Mouse (Mus musculus): ENCODE data around the gene Cep295nl. TPM values are rescaled to one million over a fixed set of nuclear protein-coding genes. Genes with fewer than 3 reads are reported as not detected.

The Cep295nl gene
- polyA plus RNA-seq, 1 experiment from 2014 or later, result 0.38 TPM

DNA sequence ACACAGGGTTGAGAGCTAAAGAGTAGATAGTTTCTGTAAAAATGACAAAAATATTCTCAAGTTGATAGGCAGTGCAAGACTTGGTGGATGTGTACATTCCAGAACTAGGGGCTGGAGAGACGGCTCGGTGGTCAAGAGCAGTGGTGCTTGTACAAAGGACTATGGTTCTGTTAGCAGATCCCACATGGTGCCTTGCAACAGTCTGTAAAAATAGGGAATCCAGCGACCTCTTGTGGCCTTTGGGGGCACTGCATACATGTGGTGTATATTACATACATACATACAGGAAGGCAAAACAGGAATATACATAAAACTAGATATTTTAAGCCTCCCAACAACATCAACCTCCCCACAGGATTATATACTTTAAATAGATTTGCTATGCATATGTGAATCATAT, 26.0 kb upstream of the Cep295nl start:
- Histone ChIP-seq H3K4me3 (no peak overlapping the region), H3K9me3 (no peaks in the 10 kb centered on the region), H3K27ac (no peak overlapping the region), H3K36me3 (no peaks in the 10 kb centered on the region), H3K27me3 (ENCODE audit: insufficient read depth, poor library complexity, severe bottlenecking) (peaks cover 19% of the 10 kb centered on the region), H3K4me1 (peaks cover 34% of the 10 kb centered on the region)
- WGBS, result 62% methylated on average over 3 of the region's 3 CpGs
- DNase-seq (ENCODE audit: low spot score), result no peak

DNA sequence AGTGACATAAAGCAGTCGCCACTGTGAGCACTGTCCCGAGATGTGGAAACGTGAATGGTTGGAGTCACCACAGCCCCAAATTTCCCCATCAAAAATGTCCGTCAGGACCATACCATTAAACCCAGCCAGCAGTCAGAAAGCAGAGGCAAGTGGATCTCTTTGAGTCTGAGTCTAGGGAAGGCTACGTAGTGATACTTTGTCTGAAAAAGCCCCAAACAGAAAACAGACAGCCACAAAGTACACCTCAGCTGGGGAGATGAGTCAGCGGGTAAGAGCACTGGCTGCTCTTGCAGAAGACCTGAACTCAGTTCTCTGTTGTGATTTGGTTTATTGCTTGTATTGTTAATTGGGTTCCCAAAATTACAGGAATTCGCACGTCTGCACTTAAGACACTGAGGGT, 24.3 kb upstream of the Cep295nl start:
- peak overlapping the region; percentile 87 for H3K27ac ChIP-seq
- no peak overlapping the region for H3K4me3 ChIP-seq
- DNase-seq (ENCODE audit: low spot score), result no peak
- H3K4me1 ChIP-seq, result peaks cover 51% of the 10 kb centered on the region
- H3K36me3 ChIP-seq, result no peaks in the 10 kb centered on the region
- H3K9me3 ChIP-seq, result no peaks in the 10 kb centered on the region
- 61% methylated on average over 8 of the region's 8 CpGs for WGBS
- H3K27me3 ChIP-seq (ENCODE audit: insufficient read depth, poor library complexity, severe bottlenecking), result peaks cover 19% of the 10 kb centered on the region

DNA sequence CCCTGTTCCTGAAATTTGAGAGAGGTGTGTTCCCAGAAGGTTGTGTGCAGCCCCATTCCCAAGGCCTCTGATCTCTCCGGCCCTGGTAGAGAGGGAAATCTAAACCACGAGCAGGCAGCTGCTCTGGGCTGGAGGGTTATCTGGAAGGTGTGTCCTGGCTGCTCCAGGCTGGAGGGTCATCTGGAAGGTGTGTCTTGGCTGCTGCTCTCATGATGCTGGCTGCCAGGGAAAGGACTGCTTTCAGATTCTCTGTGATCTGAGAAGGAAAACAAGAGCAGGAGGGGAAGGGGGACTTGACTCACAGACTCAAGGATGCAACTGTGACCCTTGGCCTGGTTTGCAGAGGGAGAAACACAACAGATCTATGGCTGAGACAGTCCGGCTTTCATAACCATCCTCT, 23.8 kb upstream of the Cep295nl start:
- H3K27me3 ChIP-seq (ENCODE audit: insufficient read depth, poor library complexity, severe bottlenecking), result peaks cover 15% of the 10 kb centered on the region
- peaks cover 52% of the 10 kb centered on the region for H3K4me1 ChIP-seq
- H3K27ac ChIP-seq, result peak overlapping the region; percentile 87
- H3K4me3 ChIP-seq, result no peak overlapping the region
- no peaks in the 10 kb centered on the region for H3K36me3 ChIP-seq
- 27% methylated on average over 3 of the region's 3 CpGs for WGBS
- H3K9me3 ChIP-seq, result no peaks in the 10 kb centered on the region
- no peak for DNase-seq (ENCODE audit: low spot score)

DNA sequence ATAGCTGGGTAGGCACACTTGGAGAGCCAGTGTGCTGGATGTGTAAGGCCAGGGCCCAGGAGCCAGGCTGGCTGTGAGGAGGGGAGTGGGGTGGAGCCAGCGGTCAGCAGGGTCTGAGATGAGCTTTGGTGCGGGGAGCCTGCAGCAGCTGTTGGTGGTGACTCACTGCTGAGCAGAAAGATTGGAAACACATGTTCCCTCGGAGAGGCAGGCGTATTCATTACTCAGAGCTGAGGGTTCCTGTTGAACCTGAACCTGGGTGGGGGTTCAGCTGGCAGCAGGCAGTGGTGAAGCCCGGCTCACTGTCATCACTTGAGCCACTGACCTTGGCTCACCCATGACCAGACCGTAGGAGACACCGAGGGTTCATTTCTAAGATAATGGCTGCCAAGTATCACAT, 22.9 kb upstream of the Cep295nl start:
- H3K27ac ChIP-seq, result peak overlapping the region; percentile 87
- 47% methylated on average over 7 of the region's 7 CpGs for WGBS
- no peak overlapping the region for H3K4me3 ChIP-seq

DNA sequence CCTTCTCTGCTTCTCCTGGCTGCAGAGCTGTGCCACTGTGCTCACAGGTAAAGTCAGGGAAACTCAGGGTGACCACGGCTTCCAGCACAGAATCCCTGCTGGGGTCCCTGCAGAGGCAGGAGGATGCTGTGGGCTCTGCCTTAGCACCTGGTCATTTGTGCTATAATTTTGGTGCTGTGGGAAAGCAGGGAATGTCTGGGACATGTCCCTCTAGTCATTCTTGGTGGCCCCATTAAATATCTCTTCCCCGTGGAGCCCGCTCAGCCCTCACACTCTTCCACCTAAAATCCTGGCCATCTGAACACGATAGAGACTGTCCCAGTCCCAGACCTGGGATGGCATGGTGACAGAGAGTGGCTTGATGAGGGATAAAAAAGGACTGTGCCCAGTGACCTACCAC, 21.7 kb upstream of the Cep295nl start:
- Histone ChIP-seq H3K27ac (peak overlapping the region; percentile 87), H3K4me3 (no peak overlapping the region), H3K4me1 (peaks cover 63% of the 10 kb centered on the region), H3K36me3 (no peaks in the 10 kb centered on the region), H3K27me3 (ENCODE audit: insufficient read depth, poor library complexity, severe bottlenecking) (0 out of 2 replicates have a peak, but pooled peaks cover 3% of the 10 kb centered on the region), H3K9me3 (no peaks in the 10 kb centered on the region)
- no peak for DNase-seq (ENCODE audit: low spot score)
- WGBS, result 74% methylated on average over 4 of the region's 4 CpGs

More for the DNA sequence above, 22.9 kb upstream of the Cep295nl start:
- H3K27me3 ChIP-seq (ENCODE audit: insufficient read depth, poor library complexity, severe bottlenecking), result peaks cover 10% of the 10 kb centered on the region; the same call in 1 of the 2 replicates
- H3K36me3 ChIP-seq, result no peaks in the 10 kb centered on the region
- no peaks in the 10 kb centered on the region for H3K9me3 ChIP-seq
- H3K4me1 ChIP-seq, result peaks cover 61% of the 10 kb centered on the region
- DNase-seq (ENCODE audit: low spot score), result peak; percentile 81

DNA sequence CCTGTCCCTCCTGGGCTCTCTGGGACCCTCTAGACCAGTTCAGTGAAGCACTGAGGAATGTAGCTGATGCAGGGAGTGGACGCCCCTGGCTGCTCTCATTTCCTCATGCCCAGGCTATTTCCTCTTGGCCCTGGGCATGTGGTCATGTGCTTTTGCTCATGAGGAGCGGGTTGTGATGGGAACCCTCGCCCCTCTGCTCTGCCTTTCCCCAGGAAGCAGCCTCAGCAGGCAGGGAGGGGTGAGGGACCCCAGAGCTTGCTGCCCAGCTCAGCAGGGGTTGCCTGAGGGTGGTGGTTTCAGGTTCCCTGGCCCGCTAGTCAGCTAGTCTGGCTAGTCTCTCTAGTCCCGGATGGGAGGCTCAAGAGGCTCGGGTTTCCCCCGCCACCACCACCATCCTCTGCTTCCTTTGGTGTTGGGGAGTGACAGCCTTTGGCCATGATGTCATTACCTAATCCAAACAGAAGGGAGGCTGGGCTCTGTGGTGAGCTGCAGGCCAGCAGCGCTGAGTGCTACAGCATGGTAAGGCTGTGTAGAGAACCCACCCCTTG, 20.7 kb upstream of the Cep295nl start:
- WGBS, result under 1% methylated on average over 8 of the region's 8 CpGs
- Histone ChIP-seq H3K4me3 (peak overlapping the region; percentile 37), H3K36me3 (no peaks in the 10 kb centered on the region), H3K27ac (peak overlapping the region; percentile 87), H3K9me3 (no peaks in the 10 kb centered on the region), H3K27me3 (ENCODE audit: insufficient read depth, poor library complexity, severe bottlenecking) (0 out of 2 replicates have a peak, but pooled peaks cover 3% of the 10 kb centered on the region), H3K4me1 (peaks cover 66% of the 10 kb centered on the region)
- DNase-seq (ENCODE audit: low spot score), result peak; percentile 85

DNA sequence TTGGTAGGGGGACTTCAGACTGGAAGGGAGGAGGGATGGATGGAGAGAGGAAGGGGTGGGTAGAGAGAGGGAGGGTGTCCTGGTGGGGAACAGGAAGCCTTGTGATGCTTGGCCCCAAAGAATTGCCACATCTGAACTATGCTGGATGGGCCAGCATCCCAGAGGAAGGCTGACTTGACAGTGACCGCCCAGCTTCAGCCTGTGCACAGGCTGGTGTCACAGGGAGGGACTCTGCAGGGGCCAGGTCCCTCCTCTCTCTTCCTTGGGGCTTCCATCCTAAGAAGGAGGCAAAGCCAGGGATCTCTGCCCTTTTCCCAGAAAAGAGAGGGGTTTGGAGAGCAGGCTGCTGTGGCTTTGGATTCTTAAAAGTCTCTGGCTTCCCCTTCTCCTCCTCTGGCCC, 20.2 kb upstream of the Cep295nl start:
- WGBS, result 43% methylated on average over 1 of the region's 1 CpGs
- H3K9me3 ChIP-seq, result no peaks in the 10 kb centered on the region
- peak overlapping the region; percentile 87 for H3K27ac ChIP-seq
- H3K27me3 ChIP-seq (ENCODE audit: insufficient read depth, poor library complexity, severe bottlenecking), result 0 out of 2 replicates have a peak, but pooled peaks cover 3% of the 10 kb centered on the region
- no peak for DNase-seq (ENCODE audit: low spot score)
- H3K4me3 ChIP-seq, result peak overlapping the region; percentile 37; the same call in 1 of the 2 replicates
- H3K36me3 ChIP-seq, result no peaks in the 10 kb centered on the region
- H3K4me1 ChIP-seq, result peaks cover 66% of the 10 kb centered on the region

DNA sequence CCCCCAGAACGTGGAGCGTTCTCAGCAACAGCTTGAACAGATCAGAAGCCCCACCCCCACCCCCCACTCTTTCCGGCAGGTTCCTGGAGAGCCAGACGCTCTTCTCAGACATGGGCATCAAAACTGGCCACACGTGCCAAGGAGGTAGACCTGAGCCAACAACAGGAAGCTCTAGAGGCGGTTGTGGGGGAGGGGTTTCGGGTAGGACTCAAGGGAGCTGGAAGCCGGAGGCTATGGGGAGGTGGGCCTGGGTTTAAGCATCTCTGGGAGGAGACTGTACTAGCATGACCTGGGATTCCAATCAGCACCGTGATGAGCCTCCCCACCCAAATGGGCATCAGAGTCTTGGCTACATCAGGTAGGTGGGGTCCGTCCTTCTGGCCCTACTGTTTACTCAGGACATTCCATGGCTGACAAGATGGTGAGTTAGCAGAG, 18.6 kb upstream of the Cep295nl start:
- Histone ChIP-seq H3K9me3 (no peaks in the 10 kb centered on the region), H3K27ac (0 out of 2 replicates have a peak overlapping the region, but pooled peaks have one; percentile 16), H3K27me3 (ENCODE audit: insufficient read depth, poor library complexity, severe bottlenecking) (no peaks in the 10 kb centered on the region; the same call in 1 of the 2 replicates), H3K4me3 (no peak overlapping the region), H3K36me3 (no peaks in the 10 kb centered on the region), H3K4me1 (peaks cover 62% of the 10 kb centered on the region)
- WGBS, result 51% methylated on average over 10 of the region's 10 CpGs
- DNase-seq (ENCODE audit: low spot score), result no peak

DNA sequence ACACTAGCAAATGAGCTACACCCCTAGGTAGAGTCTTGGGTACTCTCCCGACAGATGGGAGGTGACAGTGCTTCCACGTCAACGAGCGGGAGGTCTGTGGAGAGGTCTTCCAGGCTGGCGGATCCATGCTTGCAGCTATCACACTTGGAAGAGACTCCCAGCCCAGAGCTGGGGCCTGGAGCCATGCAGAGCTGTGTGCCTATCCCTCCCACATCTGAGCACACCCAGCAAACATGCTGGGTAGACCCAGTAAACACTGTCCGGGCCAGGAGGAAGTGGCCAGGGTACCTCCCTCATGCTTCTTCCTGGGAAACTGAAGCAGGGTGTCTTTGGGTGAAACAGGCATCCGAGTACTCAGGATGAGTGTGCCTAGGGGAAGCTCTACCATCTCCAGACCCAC, 18.2 kb upstream of the Cep295nl start:
- Histone ChIP-seq H3K36me3 (no peaks in the 10 kb centered on the region), H3K4me1 (peaks cover 62% of the 10 kb centered on the region), H3K9me3 (no peaks in the 10 kb centered on the region), H3K27ac (0 out of 2 replicates have a peak overlapping the region, but pooled peaks have one; percentile 16), H3K4me3 (no peak overlapping the region), H3K27me3 (ENCODE audit: insufficient read depth, poor library complexity, severe bottlenecking) (no peaks in the 10 kb centered on the region; the same call in 1 of the 2 replicates)
- WGBS, result 59% methylated on average over 7 of the region's 7 CpGs
- no peak for DNase-seq (ENCODE audit: low spot score)

DNA sequence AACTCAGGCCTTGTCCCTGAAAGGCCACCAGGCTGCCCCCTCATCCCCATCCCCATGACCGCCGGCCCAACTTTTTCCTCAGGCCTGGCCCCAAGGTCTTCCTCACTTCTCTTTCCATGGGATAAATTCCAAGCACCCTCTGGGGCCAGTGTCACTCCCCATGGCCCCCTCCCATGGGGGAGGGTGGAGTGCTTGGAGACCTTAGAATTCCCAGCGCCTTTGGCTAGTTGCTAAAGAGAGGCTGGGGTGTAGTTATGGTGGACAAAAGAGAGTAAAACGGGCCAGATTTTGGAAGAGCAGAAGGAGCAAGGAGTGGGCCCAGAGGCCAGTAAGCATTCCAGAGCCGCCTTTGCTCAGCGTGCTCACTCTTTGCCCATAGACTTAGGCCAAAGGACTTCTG, 13.3 kb upstream of the Cep295nl start, which contains the start of gene Timp2:
Gene Timp2, minus strand, starts transcription at position 101 of the 400 bp plus-strand sequence.
- Histone ChIP-seq H3K4me1 (peaks cover 40% of the 10 kb centered on the region), H3K27ac (peak within 1 kb of the TSS; percentile 96), H3K4me3 (peak within 1 kb of the TSS; percentile 80), H3K27me3 (ENCODE audit: insufficient read depth, poor library complexity, severe bottlenecking) (no peaks in the 10 kb centered on the region; the same call in 1 of the 2 replicates), H3K9me3 (no peaks in the 10 kb centered on the region), H3K36me3 (peaks cover 12% of the 10 kb centered on the region; the same call in 1 of the 2 replicates)
- no peak for DNase-seq (ENCODE audit: low spot score)
- WGBS, result 36% methylated on average over 6 of the region's 6 CpGs

DNA sequence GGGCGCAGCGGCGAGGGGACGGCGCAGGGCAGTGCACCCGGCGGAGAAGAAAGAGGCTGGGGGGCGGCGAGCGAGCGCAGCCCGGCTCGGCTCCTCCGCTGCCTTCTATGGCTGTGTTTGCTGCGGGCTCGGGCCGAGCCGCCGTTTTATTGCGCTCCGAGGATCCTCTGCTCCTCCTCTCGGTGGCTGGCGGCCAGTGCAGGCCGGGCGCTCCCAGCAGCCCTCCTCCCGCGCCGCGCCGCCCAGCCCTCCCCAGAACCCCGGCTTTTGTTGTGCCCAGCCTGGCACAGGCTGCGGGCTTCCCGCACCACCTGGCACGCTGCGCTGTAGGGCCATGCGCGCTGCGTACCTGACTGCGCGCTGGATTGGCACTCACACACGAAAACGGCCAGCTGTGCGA, 12.9 kb upstream of the Cep295nl start:
- under 1% methylated on average over 40 of the region's 43 CpGs for WGBS
- Histone ChIP-seq H3K27ac (peak overlapping the region; percentile 96), H3K4me3 (peak overlapping the region; percentile 80), H3K4me1 (peaks cover 38% of the 10 kb centered on the region), H3K27me3 (ENCODE audit: insufficient read depth, poor library complexity, severe bottlenecking) (no peaks in the 10 kb centered on the region; the same call in 1 of the 2 replicates), H3K9me3 (no peaks in the 10 kb centered on the region), H3K36me3 (peaks cover 12% of the 10 kb centered on the region; the same call in 1 of the 2 replicates)
- no peak for DNase-seq (ENCODE audit: low spot score)

DNA sequence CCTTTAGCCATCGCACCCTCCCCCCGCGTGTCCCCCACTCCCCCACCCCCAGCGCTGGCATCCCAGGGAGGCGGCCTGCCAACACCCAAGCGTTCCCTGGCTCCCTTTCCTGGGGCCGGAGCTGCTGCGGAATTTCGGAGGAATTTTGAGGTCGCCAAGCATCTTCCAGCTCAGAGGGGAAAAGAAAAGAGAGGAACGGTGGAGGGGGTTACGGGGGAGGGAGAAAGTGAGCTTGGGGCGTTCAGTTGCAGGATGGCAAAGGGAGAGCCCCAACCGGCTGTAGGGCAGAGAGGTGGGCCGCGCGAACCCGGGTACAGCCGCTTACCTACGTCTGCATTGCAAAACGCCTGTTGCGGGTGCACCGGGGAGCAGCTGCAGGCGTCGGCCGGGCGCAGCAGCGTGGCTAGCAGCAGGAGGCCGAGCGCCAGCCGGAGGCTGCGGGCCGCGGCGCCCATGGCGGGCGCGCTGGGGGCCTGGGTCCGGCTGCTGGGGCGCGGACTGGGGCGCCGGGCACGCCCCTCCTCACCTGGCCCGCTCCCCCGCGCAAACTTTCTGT, 12.4 kb upstream of the Cep295nl start:
- Histone ChIP-seq H3K27ac (peak overlapping the region; percentile 96), H3K4me1 (peaks cover 38% of the 10 kb centered on the region), H3K36me3 (peaks cover 12% of the 10 kb centered on the region; the same call in 1 of the 2 replicates), H3K27me3 (ENCODE audit: insufficient read depth, poor library complexity, severe bottlenecking) (no peaks in the 10 kb centered on the region; the same call in 1 of the 2 replicates), H3K4me3 (peak overlapping the region; percentile 80), H3K9me3 (no peaks in the 10 kb centered on the region)
- DNase-seq (ENCODE audit: low spot score), result no peak
- under 1% methylated on average over 46 of the region's 47 CpGs for WGBS

DNA sequence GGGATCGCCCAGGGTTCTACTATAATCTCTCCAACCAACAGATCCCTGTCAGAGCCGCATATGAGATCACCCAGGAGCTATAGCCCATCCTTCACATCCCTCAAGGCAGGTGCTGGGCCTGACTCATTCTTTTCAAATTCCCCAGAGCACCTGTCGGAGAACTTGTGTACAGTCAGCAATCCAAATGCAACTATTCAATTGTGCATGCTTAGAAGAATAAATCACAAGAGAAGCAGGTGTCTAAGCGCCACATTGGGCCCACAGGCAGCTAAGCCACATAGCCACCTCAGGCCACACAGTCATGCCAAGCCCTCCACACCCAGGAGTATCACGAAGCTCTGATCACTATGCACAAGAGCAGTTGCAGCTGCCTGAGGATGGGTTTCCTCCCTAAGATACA, 7.2 kb upstream of the Cep295nl start:
- no peak overlapping the region for H3K4me3 ChIP-seq
- peaks cover 12% of the 10 kb centered on the region; the same call in 1 of the 2 replicates for H3K36me3 ChIP-seq
- WGBS, result 84% methylated on average over 5 of the region's 5 CpGs
- DNase-seq (ENCODE audit: low spot score), result no peak
- no peaks in the 10 kb centered on the region for H3K9me3 ChIP-seq
- no peaks in the 10 kb centered on the region for H3K27me3 ChIP-seq (ENCODE audit: insufficient read depth, poor library complexity, severe bottlenecking)
- peaks cover 53% of the 10 kb centered on the region for H3K4me1 ChIP-seq
- peak overlapping the region; percentile 81 for H3K27ac ChIP-seq

Measured in heart, embryonic 10.5 days (tissue).